Mouse (Mus musculus) forebrain, postnatal 0 days (tissue): Measurements from ENCODE around the gene Epha6. TPM values are rescaled to one million over a fixed set of nuclear protein-coding genes. Genes with fewer than 3 reads are reported as not detected.

ENCODE experiments used
- ATAC-seq: fragments of 200-750 bp; cut with Nextera tagmentation; 2 replicates; pipeline ENCODE4 v1.8.0; 2017; ENCODE audit warnings: mild to moderate bottlenecking, moderate library complexity
- DNase-seq: peaks from one replicate; pipeline ENCODE4 v3.0.0-alpha.2; 2015
- H3K27ac ChIP-seq: fragments of 300-500 bp; sonication (generic); 2 replicates; pipeline ENCODE4 v1.5.1; 2014; ENCODE audit warnings: low read depth, mild to moderate bottlenecking, antibody characterized with exemption, low read length, moderate library complexity, mixed read lengths
- H3K27me3 ChIP-seq: fragments of 300-500 bp; sonication (generic); 2 replicates; pipeline ENCODE4 v1.6.1; 2014; ENCODE audit warnings: mild to moderate bottlenecking, low read length, mixed read lengths; ENCODE audit not compliant: insufficient read depth
- H3K36me3 ChIP-seq: fragments of 300-500 bp; sonication (generic); 2 replicates; pipeline ENCODE4 v1.6.1; 2014; ENCODE audit warnings: mild to moderate bottlenecking, moderate library complexity; ENCODE audit not compliant: insufficient read depth
- H3K4me1 ChIP-seq: fragments of 300-500 bp; sonication (generic); 2 replicates; pipeline ENCODE4 v1.6.1; 2014; ENCODE audit warnings: antibody characterized with exemption; ENCODE audit not compliant: insufficient read depth
- H3K4me2 ChIP-seq: fragments of 300-500 bp; sonication (generic); 2 replicates; pipeline ENCODE4 v1.6.1; 2014; ENCODE audit warnings: low read depth, mild to moderate bottlenecking, moderate library complexity
- H3K4me3 ChIP-seq: fragments of 300-500 bp; sonication (generic); 2 replicates; pipeline ENCODE4 v1.5.1; 2014; ENCODE audit warnings: low read depth, low read length, mixed read lengths
- H3K9ac ChIP-seq: fragments of 300-500 bp; sonication (generic); 2 replicates; pipeline ENCODE4 v1.6.1; 2014; ENCODE audit warnings: mild to moderate bottlenecking
- H3K9me3 ChIP-seq: fragments of 300-500 bp; sonication (generic); 2 replicates; pipeline ENCODE4 v1.6.1; 2016; ENCODE audit warnings: low read length
- CTCF ChIP-seq: sonication (generic); IDR thresholded peaks from 2 replicates; pipeline ENCODE4 v1.5.1; 2016; ENCODE audit warnings: antibody characterized with exemption, control low read depth, low read depth
- WGBS: fragments of 180-500 bp; shearing (Covaris S2); extraction: QIAGEN DNeasy Blood & Tissue Kit; methylation state at CpG from one replicate; pipeline ENCODE4 v1.1.7; 2014; 5-methylcytosine and 5-hydroxymethylcytosine counted together
- polyA plus RNA-seq: library from polyadenylated mRNA; unstranded; fragments of >200 nt; fragmentation: Nextera tagmentation; extraction: Ambion mirVana; gene quantifications from 2 replicates; pipeline ENCODE4 v1.2.1, GENCODE M21; 2015
- total RNA-seq: library from RNA; depleted of rRNA; stranded (reverse); fragments of >200 nt; gene quantifications from 2 replicates; pipeline ENCODE4 v1.2.3, GENCODE M21; 2014

The Epha6 gene
- total and polyA plus RNA-seq, 2 experiments from 2014 or later = 8.1 to 29.3 TPM

DNA sequence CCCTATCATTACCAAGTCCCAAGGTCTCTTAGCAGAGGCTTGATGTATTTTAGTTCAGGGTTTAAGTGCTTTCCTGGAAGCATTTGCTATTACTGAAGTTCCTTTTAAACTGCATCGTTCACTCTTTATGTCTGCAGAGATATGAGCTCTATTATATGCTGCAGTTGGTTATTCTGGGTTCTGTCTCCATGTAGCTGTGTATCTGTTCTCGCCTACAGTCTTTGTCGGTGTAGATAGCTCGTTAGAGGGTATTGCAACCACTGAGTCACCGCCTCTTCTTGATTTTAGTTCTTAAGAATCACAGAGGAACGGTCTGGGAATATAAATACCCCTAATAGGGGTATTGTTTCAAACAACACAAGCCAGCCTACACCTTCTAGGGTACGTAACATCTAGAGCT lies 835.4 kb downstream of the Epha6 start:
- 55% methylated on average over 7 of the region's 7 CpGs for WGBS
- no peak overlapping the region for H3K4me2 ChIP-seq
- no peak overlapping the region for H3K4me3 ChIP-seq
- ATAC-seq = no peak
- H3K27ac ChIP-seq = no peak overlapping the region
- H3K9me3 ChIP-seq = no peaks in the 10 kb centered on the region
- no peak for DNase-seq
- no peaks in the 10 kb centered on the region for H3K4me1 ChIP-seq
- no peak overlapping the region for H3K9ac ChIP-seq
- no peaks in the 10 kb centered on the region for H3K36me3 ChIP-seq
- H3K27me3 ChIP-seq = no peaks in the 10 kb centered on the region
- TF ChIP-seq CTCF = no peak

DNA sequence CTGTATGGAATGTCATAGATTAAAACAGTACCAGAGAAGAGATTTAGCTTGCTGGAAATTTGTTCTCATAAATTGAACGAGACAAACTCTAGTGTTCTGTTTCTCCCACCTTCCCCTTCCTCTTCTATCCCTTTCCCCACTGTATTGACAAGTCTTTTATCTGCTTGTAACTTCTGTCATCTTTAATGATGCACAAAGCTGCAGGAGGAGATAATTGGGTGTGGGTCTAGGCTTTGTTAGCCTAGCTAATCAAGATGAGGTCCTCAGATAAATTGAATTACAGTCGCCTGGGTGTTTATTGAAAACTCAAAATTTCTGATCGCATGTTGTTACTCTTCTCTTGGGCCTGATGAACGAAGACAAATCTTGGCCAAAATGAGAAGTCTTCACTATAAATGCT lies 844.5 kb downstream of the Epha6 start:
- no peak overlapping the region for H3K27ac ChIP-seq
- WGBS = 59% methylated on average over 4 of the region's 4 CpGs
- H3K4me3 ChIP-seq = no peak overlapping the region
- H3K4me1 ChIP-seq = no peaks in the 10 kb centered on the region
- DNase-seq (no peak), ATAC-seq (no peak)
- H3K4me2 ChIP-seq = no peak overlapping the region
- no peaks in the 10 kb centered on the region for H3K27me3 ChIP-seq
- no peak for TF ChIP-seq CTCF
- no peaks in the 10 kb centered on the region for H3K9me3 ChIP-seq
- no peak overlapping the region for H3K9ac ChIP-seq
- no peaks in the 10 kb centered on the region for H3K36me3 ChIP-seq

GRCm38 (mm10) chr16:59750905-59751304 lies 854.4 kb downstream of the Epha6 start:
- Histone ChIP-seq H3K4me3 (no peak overlapping the region), H3K4me1 (no peaks in the 10 kb centered on the region), H3K36me3 (no peaks in the 10 kb centered on the region), H3K27ac (no peak overlapping the region), H3K27me3 (no peaks in the 10 kb centered on the region), H3K4me2 (no peak overlapping the region), H3K9ac (no peak overlapping the region), H3K9me3 (no peaks in the 10 kb centered on the region)
- TF ChIP-seq CTCF = no peak
- ATAC-seq = no peak
- 91% methylated on average over 4 of the region's 4 CpGs for whole genome bisulfite sequencing
- no peak for DNase-seq

GRCm38 (mm10) chr16:59743669-59744068 lies 861.7 kb downstream of the Epha6 start:
- Histone ChIP-seq H3K27ac (no peak overlapping the region), H3K36me3 (no peaks in the 10 kb centered on the region), H3K9me3 (no peaks in the 10 kb centered on the region), H3K4me3 (no peak overlapping the region), H3K9ac (no peak overlapping the region), H3K4me1 (no peaks in the 10 kb centered on the region), H3K4me2 (no peak overlapping the region), H3K27me3 (no peaks in the 10 kb centered on the region)
- DNase-seq (no peak), ATAC-seq (no peak)
- no peak for TF ChIP-seq CTCF
- WGBS = 81% methylated on average over 1 of the region's 1 CpGs

DNA sequence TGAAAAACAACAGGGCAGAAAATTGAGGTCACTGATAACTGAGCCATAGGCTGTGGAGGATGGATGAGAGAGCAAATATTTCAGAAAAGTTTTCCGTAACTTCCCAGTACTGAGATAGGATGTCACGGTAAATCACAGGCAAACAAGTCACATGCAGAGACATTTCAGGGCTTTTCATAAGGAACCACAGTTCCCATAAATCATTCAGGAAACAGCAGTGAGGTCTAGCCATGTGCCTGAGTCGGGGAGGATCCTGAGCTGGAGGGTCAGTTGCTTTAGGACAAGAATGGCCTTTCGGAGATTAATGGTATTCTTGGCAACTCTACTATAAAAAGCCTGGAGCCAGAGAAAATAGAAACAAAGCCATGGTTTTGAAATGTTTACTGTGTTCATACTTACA lies 889.8 kb downstream of the Epha6 start:
- Histone ChIP-seq H3K4me3 (no peak overlapping the region), H3K4me2 (no peak overlapping the region), H3K9me3 (no peaks in the 10 kb centered on the region), H3K9ac (no peak overlapping the region), H3K27me3 (no peaks in the 10 kb centered on the region), H3K27ac (no peak overlapping the region), H3K4me1 (no peaks in the 10 kb centered on the region), H3K36me3 (no peaks in the 10 kb centered on the region)
- ATAC-seq = no peak
- TF ChIP-seq CTCF = no peak
- DNase-seq = no peak
- 89% methylated on average over 4 of the region's 4 CpGs for WGBS

DNA sequence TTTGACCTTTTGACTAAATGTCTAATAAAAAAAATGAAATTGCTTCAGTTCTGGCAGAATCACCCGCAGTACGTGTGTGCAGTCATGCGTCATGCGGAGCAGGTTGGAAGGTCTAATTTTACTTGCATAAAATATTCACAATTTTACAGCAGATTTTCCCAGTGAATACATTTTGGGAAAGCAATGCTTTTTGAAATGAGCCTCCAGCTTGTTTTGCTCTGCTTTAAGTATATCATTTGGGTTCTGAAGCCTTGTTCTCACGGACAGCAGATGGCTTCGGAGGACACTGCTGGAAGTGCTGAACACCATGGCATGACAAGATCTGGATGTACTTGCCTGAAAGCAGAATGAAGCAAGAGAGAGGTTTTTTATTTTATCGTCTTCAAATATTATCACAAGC lies 912.1 kb downstream of the Epha6 start:
- WGBS = 59% methylated on average over 7 of the region's 7 CpGs
- no peaks in the 10 kb centered on the region for H3K27me3 ChIP-seq

DNA sequence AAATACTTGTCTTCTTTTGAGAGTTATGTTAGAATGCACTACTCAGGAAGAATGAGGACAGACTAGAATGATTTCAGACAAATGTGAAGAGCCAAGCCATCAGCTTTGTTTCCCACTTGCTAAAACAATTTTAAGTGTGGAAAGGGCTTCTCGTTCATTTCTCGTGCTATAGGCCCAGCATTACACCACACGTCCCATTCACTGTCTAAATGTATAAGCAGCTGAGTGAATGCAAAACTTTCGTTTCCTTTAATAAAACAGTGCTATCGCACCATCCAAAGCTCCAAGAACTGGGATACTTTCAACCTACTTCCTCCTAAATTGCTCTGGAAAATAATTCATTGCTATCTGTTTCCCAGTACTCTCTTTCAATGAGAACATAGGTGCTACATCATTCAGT lies 916.2 kb downstream of the Epha6 start:
- ATAC-seq (no peak), DNase-seq (no peak)
- Histone ChIP-seq H3K36me3 (no peaks in the 10 kb centered on the region), H3K4me2 (no peak overlapping the region), H3K27me3 (no peaks in the 10 kb centered on the region), H3K9me3 (no peaks in the 10 kb centered on the region), H3K4me3 (no peak overlapping the region), H3K27ac (no peak overlapping the region), H3K4me1 (no peaks in the 10 kb centered on the region), H3K9ac (no peak overlapping the region)
- 91% methylated on average over 5 of the region's 5 CpGs for WGBS
- TF ChIP-seq CTCF = no peak

More for the DNA sequence above, 912.1 kb downstream of the Epha6 start:
- Histone ChIP-seq H3K4me1 (no peaks in the 10 kb centered on the region), H3K36me3 (no peaks in the 10 kb centered on the region), H3K9me3 (no peaks in the 10 kb centered on the region), H3K9ac (no peak overlapping the region), H3K4me2 (no peak overlapping the region), H3K27ac (peak overlapping the region; percentile 36; the same call in 1 of the 2 replicates), H3K4me3 (no peak overlapping the region)
- no peak for TF ChIP-seq CTCF
- ATAC-seq (peak; percentile 92), DNase-seq (peak; percentile 52)

DNA sequence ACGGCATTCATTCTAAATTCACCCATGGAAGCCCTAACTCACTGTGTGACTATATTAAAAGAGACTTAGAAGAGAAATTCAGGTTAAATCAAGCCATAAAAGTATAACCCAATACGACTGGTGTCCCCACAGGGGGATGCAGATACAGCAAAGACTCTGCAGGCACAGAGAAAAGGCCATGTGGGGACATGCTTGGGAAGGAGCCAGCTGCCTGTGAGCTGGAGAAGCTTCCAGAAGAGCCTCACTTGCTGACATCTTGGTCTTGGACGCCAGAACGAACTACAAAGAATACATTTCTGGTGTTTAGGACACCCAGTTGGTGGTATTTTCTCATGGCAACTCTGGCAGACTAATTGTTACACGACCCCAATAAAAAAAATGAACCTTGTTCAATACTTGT lies 920.2 kb downstream of the Epha6 start:
- Histone ChIP-seq H3K27me3 (no peaks in the 10 kb centered on the region), H3K4me2 (no peak overlapping the region), H3K9ac (no peak overlapping the region), H3K36me3 (no peaks in the 10 kb centered on the region), H3K27ac (no peak overlapping the region), H3K4me3 (no peak overlapping the region), H3K9me3 (no peaks in the 10 kb centered on the region), H3K4me1 (no peaks in the 10 kb centered on the region)
- no peak for ATAC-seq
- no peak for DNase-seq
- no peak for TF ChIP-seq CTCF
- 64% methylated on average over 5 of the region's 5 CpGs for WGBS
